Mouse (Mus musculus): Measurements from ENCODE around the gene Slc29a4. TPM values are rescaled to one million over a fixed set of nuclear protein-coding genes. Genes with fewer than 3 reads are reported as not detected.
A peak's percentile ranks its signal among the peaks of the same experiment; 100 is the strongest.

Gene Slc29a4
- polyA plus RNA-seq, 1 experiment from 2014 or later = 9.7 TPM

DNA sequence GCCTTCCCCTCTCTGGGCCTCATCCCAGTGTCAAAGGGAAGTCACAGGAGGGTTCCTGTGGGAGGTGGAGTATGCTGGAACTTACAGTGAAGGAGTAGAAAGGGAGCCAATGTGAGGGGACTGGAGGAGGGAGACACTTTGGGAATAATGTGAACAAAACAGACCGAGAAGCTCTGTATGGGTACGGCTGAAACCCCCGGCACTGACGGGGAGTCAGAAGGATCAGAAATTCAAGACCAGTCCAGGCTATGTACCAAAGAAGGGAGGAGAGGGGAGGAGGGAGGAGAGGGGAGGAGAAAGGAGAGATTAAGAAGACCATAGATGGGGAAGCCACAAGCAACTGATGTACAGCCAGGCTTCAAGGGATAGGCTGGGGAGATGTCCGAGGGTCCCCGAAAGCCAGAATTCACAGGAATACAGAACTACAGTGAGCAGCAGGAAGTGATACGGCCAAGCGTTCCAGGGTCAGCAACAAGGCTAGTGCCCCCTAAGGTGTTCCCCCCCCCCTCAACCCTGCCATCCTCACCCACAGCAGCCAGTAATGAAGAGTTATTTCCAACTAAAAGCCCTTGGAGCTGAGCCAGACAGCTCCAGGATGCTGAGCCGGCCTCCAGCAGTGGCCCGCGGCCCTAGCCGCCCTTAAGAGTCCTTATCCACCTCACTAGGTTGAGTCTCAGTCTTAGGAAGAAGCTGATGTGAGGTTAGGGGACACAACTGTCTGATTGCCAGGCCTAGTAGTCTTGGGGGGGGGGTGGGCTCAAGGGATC is 842 bp downstream of the Slc29a4 start:
- Histone ChIP-seq H3K9me3 (ENCODE audit: control insufficient read depth, low read length) (no peaks in the 10 kb centered on the region), H3K36me3 (ENCODE audit: control insufficient read depth, insufficient read depth, low read length) (no peaks in the 10 kb centered on the region), H3K4me3 (ENCODE audit: low read depth, low read length) (no peak overlapping the region), H3K4me2 (ENCODE audit: low read length) (no peak overlapping the region), H3K9ac (ENCODE audit: low read length) (no peak overlapping the region), H3K4me1 (replicated peaks; ENCODE audit: control insufficient read depth, insufficient read depth, low read length) (no peaks in the 10 kb centered on the region), H3K27me3 (replicated peaks; ENCODE audit: control insufficient read depth, insufficient read depth, low read length) (no peaks in the 10 kb centered on the region), H3K27ac (ENCODE audit: low read depth) (no peak overlapping the region)
- DNase-seq (ENCODE audit: low spot score) (no peak), ATAC-seq (replicated peaks; ENCODE audit: low FRiP score, low TSS enrichment, low read depth) (no peak)
- WGBS = 75% methylated on average over 12 of the region's 12 CpGs

DNA sequence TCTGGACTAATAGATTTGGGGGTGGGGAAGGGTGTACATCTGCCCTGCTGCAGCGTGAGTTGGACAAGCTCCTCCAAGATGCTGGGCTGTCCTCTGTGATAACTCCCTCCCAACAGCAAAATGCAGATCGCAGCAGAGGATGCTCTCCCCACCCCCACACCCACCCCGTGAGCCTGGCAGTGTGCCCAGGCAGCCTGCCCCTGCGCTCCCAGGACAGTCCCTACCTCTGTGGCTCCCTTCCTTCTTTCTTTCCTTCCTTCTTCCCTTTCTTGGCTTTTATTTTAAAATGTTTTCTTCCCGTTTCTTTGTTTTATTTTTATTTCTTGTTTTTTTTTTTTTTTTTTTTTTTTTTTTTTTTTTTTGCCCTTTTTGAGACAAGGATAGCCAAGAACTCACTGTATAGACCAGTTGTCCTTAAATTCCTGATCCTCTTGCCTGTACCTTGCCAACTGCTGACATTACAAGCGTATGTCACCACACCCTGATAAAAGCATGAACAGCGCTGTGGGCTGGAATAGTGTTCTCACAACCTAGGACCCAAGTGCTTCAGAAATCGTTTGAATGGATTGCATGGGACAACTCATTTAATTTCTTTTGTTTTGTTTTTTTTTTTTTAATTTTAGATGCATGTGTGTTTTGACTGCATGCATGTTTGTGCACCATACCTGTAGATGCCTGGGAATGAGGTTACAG is 1.6 kb downstream of the Slc29a4 start:
- H3K36me3 ChIP-seq (ENCODE audit: control insufficient read depth, insufficient read depth, low read length) = no peaks in the 10 kb centered on the region
- DNase-seq (ENCODE audit: low spot score) (no peak), ATAC-seq (replicated peaks; ENCODE audit: low FRiP score, low TSS enrichment, low read depth) (no peak)
- 51% methylated on average over 8 of the region's 8 CpGs for WGBS
- no peaks in the 10 kb centered on the region for H3K4me1 ChIP-seq (replicated peaks; ENCODE audit: control insufficient read depth, insufficient read depth, low read length)
- no peak overlapping the region for H3K4me3 ChIP-seq (ENCODE audit: low read depth, low read length)
- no peaks in the 10 kb centered on the region for H3K27me3 ChIP-seq (replicated peaks; ENCODE audit: control insufficient read depth, insufficient read depth, low read length)
- H3K27ac ChIP-seq (ENCODE audit: low read depth) = no peak overlapping the region
- no peaks in the 10 kb centered on the region for H3K9me3 ChIP-seq (ENCODE audit: control insufficient read depth, low read length)
- H3K4me2 ChIP-seq (ENCODE audit: low read length) = no peak overlapping the region
- no peak overlapping the region for H3K9ac ChIP-seq (ENCODE audit: low read length)

GRCm38 (mm10) chr5:142694627-142695340 is 2.5 kb downstream of the Slc29a4 start:
- 0 out of 2 replicates have a peak, but pooled peaks have one; percentile 47 for ATAC-seq (replicated peaks; ENCODE audit: low FRiP score, low TSS enrichment, low read depth)
- 10% methylated on average over 12 of the region's 12 CpGs for WGBS

GRCm38 (mm10) chr5:142696258-142696657 is 3.9 kb downstream of the Slc29a4 start:
- DNase-seq (ENCODE audit: low spot score) (no peak), ATAC-seq (replicated peaks; ENCODE audit: low FRiP score, low TSS enrichment, low read depth) (no peak)
- no peaks in the 10 kb centered on the region for H3K9me3 ChIP-seq (ENCODE audit: control insufficient read depth, low read length)
- peaks cover 11% of the 10 kb centered on the region for H3K27me3 ChIP-seq (replicated peaks; ENCODE audit: control insufficient read depth, insufficient read depth, low read length)
- H3K9ac ChIP-seq (ENCODE audit: low read length) = no peak overlapping the region
- no peak overlapping the region for H3K4me3 ChIP-seq (ENCODE audit: low read depth, low read length)
- H3K4me2 ChIP-seq (ENCODE audit: low read length) = no peak overlapping the region
- no peaks in the 10 kb centered on the region for H3K4me1 ChIP-seq (replicated peaks; ENCODE audit: control insufficient read depth, insufficient read depth, low read length)
- no peak overlapping the region for H3K27ac ChIP-seq (ENCODE audit: low read depth)
- 32% methylated on average over 6 of the region's 6 CpGs for WGBS
- H3K36me3 ChIP-seq (ENCODE audit: control insufficient read depth, insufficient read depth, low read length) = no peaks in the 10 kb centered on the region

More at GRCm38 (mm10) chr5:142694627-142695340, 2.5 kb downstream of the Slc29a4 start:
- no peak overlapping the region for H3K9ac ChIP-seq (ENCODE audit: low read length)
- H3K4me2 ChIP-seq (ENCODE audit: low read length) = no peak overlapping the region
- H3K4me3 ChIP-seq (ENCODE audit: low read depth, low read length) = no peak overlapping the region
- H3K9me3 ChIP-seq (ENCODE audit: control insufficient read depth, low read length) = no peaks in the 10 kb centered on the region
- H3K27me3 ChIP-seq (replicated peaks; ENCODE audit: control insufficient read depth, insufficient read depth, low read length) = no peaks in the 10 kb centered on the region
- DNase-seq (ENCODE audit: low spot score) = peak; percentile 92
- H3K4me1 ChIP-seq (replicated peaks; ENCODE audit: control insufficient read depth, insufficient read depth, low read length) = no peaks in the 10 kb centered on the region
- no peaks in the 10 kb centered on the region for H3K36me3 ChIP-seq (ENCODE audit: control insufficient read depth, insufficient read depth, low read length)
- no peak overlapping the region for H3K27ac ChIP-seq (ENCODE audit: low read depth)

DNA sequence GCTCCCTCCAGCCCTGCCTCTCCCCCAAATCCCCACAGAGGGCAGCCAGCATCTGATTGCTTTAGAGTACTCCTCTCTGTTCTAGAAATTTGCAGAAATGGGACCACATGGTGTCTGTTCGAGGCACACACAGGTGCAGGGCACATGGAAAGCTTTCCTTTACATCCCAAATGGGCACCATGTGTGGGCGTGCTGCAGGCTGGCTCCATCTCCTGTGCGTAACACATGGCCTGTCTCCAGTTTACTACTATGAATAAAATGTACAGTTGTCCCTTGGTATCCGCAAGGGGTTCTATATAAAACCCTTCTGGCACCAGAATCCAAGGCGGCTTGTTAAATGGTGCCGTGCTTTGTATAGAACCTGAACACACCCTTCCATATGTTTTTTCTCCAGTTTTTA is 4.6 kb downstream of the Slc29a4 start:
- no peak overlapping the region for H3K9ac ChIP-seq (ENCODE audit: low read length)
- H3K27me3 ChIP-seq (replicated peaks; ENCODE audit: control insufficient read depth, insufficient read depth, low read length) = peaks cover 16% of the 10 kb centered on the region
- ATAC-seq (replicated peaks; ENCODE audit: low FRiP score, low TSS enrichment, low read depth) (no peak), DNase-seq (ENCODE audit: low spot score) (no peak)
- WGBS = 89% methylated on average over 6 of the region's 6 CpGs
- no peak overlapping the region for H3K4me3 ChIP-seq (ENCODE audit: low read depth, low read length)
- no peaks in the 10 kb centered on the region for H3K36me3 ChIP-seq (ENCODE audit: control insufficient read depth, insufficient read depth, low read length)
- H3K4me2 ChIP-seq (ENCODE audit: low read length) = no peak overlapping the region
- no peak overlapping the region for H3K27ac ChIP-seq (ENCODE audit: low read depth)
- H3K9me3 ChIP-seq (ENCODE audit: control insufficient read depth, low read length) = no peaks in the 10 kb centered on the region
- H3K4me1 ChIP-seq (replicated peaks; ENCODE audit: control insufficient read depth, insufficient read depth, low read length) = no peaks in the 10 kb centered on the region

DNA sequence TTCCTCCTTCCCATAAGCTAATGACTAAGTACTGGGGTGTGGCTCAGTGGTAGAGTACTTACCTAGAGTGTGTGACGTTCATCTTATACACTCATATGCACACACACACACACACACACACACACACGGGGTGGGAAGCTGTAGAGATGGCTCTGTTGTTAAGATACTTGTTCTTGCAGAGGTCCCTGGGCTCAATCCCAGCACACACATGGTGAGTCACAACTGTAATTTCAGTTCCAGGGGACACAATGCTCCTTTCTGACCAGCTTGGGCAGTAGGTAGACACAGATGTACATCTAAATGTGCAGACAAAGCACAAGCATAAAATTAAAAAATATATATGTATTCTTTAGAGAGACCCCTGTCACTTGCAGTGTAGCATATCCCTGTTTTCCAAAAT is 5.4 kb downstream of the Slc29a4 start:
- Histone ChIP-seq H3K27me3 (replicated peaks; ENCODE audit: control insufficient read depth, insufficient read depth, low read length) (peaks cover 16% of the 10 kb centered on the region), H3K36me3 (ENCODE audit: control insufficient read depth, insufficient read depth, low read length) (no peaks in the 10 kb centered on the region), H3K4me1 (replicated peaks; ENCODE audit: control insufficient read depth, insufficient read depth, low read length) (peaks cover 4% of the 10 kb centered on the region; the same call in 1 of the 2 replicates), H3K9me3 (ENCODE audit: control insufficient read depth, low read length) (no peaks in the 10 kb centered on the region), H3K27ac (ENCODE audit: low read depth) (no peak overlapping the region), H3K4me2 (ENCODE audit: low read length) (no peak overlapping the region), H3K4me3 (ENCODE audit: low read depth, low read length) (no peak overlapping the region), H3K9ac (ENCODE audit: low read length) (no peak overlapping the region)
- ATAC-seq (replicated peaks; ENCODE audit: low FRiP score, low TSS enrichment, low read depth) (no peak), DNase-seq (ENCODE audit: low spot score) (no peak)
- 52% methylated on average over 2 of the region's 2 CpGs for WGBS

- WGBS = 9% methylated on average over 15 of the region's 15 CpGs
- H3K27ac ChIP-seq (ENCODE audit: low read depth) = no peak overlapping the region
- ATAC-seq (replicated peaks; ENCODE audit: low FRiP score, low TSS enrichment, low read depth) = peak; percentile 63
- peak overlapping the region; percentile 96 for H3K4me2 ChIP-seq (ENCODE audit: low read length)
- peak overlapping the region; percentile 54; the same call in 1 of the 2 replicates for H3K4me3 ChIP-seq (ENCODE audit: low read depth, low read length)
- no peaks in the 10 kb centered on the region for H3K36me3 ChIP-seq (ENCODE audit: control insufficient read depth, insufficient read depth, low read length)
- H3K27me3 ChIP-seq (replicated peaks; ENCODE audit: control insufficient read depth, insufficient read depth, low read length) = peaks cover 21% of the 10 kb centered on the region
- no peaks in the 10 kb centered on the region for H3K9me3 ChIP-seq (ENCODE audit: control insufficient read depth, low read length)
- DNase-seq (ENCODE audit: low spot score) = peak; percentile 71
- peaks cover 4% of the 10 kb centered on the region; the same call in 1 of the 2 replicates for H3K4me1 ChIP-seq (replicated peaks; ENCODE audit: control insufficient read depth, insufficient read depth, low read length)
- H3K9ac ChIP-seq (ENCODE audit: low read length) = no peak overlapping the region
Observed at GRCm38 (mm10) chr5:142700842-142701589, 8.7 kb downstream of the Slc29a4 start.
